In the genomic region with DNA sequence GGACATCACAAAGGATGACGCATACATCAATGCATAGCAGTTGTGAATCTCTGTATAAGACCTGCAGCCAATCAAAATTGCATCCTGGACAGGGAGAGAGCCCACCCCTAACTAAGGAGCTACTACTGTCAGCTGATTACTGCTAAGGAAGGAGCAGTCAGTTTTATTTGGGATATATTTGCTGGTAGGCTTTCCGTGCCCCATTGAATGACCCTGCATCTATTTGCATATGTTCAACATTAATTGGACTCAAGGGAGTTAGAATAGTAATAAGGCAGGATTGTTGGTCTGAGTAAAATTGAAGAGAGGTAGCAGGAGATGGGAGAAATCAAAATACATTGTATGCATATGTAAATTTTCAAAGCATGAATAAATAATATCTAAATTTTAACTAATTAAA, we compare ENCODE assay signal across 26 mouse cellular contexts.
DNase-seq lines count a peak whose midpoint lies in the region; ATAC-seq lines count a peak whose summit lies in the region.
"Had no signal": no experiment of that assay in that cellular context is flagged by ENCODE, and none has a peak within 500 bp of the region (broad histone marks: within the 10 kb centered on the region; RNA-seq: fewer than 3 reads in every experiment).

No protein-coding gene starts in this region.

- peak; percentile 70 for ATAC-seq in forebrain, embryonic 11.5 days (replicated peaks; ENCODE audit: low FRiP score)
- ATAC-seq in midbrain, embryonic 11.5 days (ENCODE audit: low FRiP score) = peak; percentile 82
- ATAC-seq in forebrain, embryonic 14.5 days = peak; percentile 68; the same call in 1 of the 2 replicates
- ATAC-seq in midbrain, embryonic 14.5 days (ENCODE audit: low FRiP score, low TSS enrichment) = peak; percentile 69

- DNase-seq in forebrain, embryonic 11.5 days (ENCODE audit: low spot score) = no peak
- no peak for DNase-seq in forebrain, embryonic 10.5 days (ENCODE audit: extremely low spot score, low spot score)
- no peak for DNase-seq in midbrain, embryonic 11.5 days (ENCODE audit: low spot score, missing footprints)
- DNase-seq in midbrain, embryonic 10.5 days (ENCODE audit: low spot score) = no peak
- DNase-seq in forebrain, embryonic 14.5 days (ENCODE audit: low spot score) = peak; percentile 42
- DNase-seq in midbrain, embryonic 14.5 days = peak; percentile 36
- DNase-seq in testis, postnatal 10 days (ENCODE audit: low spot score) = no peak
- no peak for DNase-seq in retina, embryonic 14.5 days (ENCODE audit: low spot score)
- DNase-seq: adrenal gland, adult 8-10 months; cerebellum, adult 8-10 months; cerebellum, postnatal 36 days; embryo, embryonic 11 days; heart, adult 2 months; kidney, adult 18-20 months; kidney, postnatal 36 days; thymus, adult 18-20 months; thymus, postnatal 25 days had no signal

- 70% methylated on average over 2 of the region's 2 CpGs for WGBS in forebrain, embryonic 11.5 days
- 92% methylated on average over 2 of the region's 2 CpGs for WGBS in forebrain, embryonic 10.5 days
- WGBS in midbrain, embryonic 11.5 days = 84% methylated on average over 2 of the region's 2 CpGs
- WGBS in midbrain, embryonic 10.5 days = 88% methylated on average over 2 of the region's 2 CpGs
- 55% methylated on average over 2 of the region's 2 CpGs for WGBS in forebrain, embryonic 14.5 days
- WGBS in midbrain, embryonic 14.5 days = 63% methylated on average over 2 of the region's 2 CpGs

- no peak overlapping the region for H3K4me3 ChIP-seq in forebrain, embryonic 11.5 days (ENCODE audit: low read depth, low read length)
- H3K4me3 ChIP-seq in forebrain, embryonic 10.5 days = no peak overlapping the region
- no peak overlapping the region for H3K4me3 ChIP-seq in midbrain, embryonic 11.5 days (ENCODE audit: low read depth, low read length)
- H3K4me3 ChIP-seq in midbrain, embryonic 10.5 days = no peak overlapping the region
- no peak overlapping the region for H3K4me3 ChIP-seq in forebrain, embryonic 14.5 days (ENCODE audit: low read depth, low read length)
- H3K4me3 ChIP-seq in midbrain, embryonic 14.5 days (replicated peaks; ENCODE audit: low read depth, low read length) = no peak overlapping the region
- H3K4me3 ChIP-seq: embryonic facial prominence, embryonic 12.5 days; heart, adult 2 months; heart, embryonic 12.5 days; kidney, embryonic 15.5 days; layer of hippocampus, adult 2 months; left cerebral cortex, adult 2 months; limb, embryonic 13.5 days; lung, embryonic 15.5 days had no signal

- H3K9ac ChIP-seq in forebrain, embryonic 11.5 days (ENCODE audit: low read length) = no peak overlapping the region
- no peak overlapping the region for H3K9ac ChIP-seq in midbrain, embryonic 11.5 days (ENCODE audit: low read length)
- no peak overlapping the region for H3K9ac ChIP-seq in forebrain, embryonic 14.5 days (ENCODE audit: low read length)
- H3K9ac ChIP-seq in midbrain, embryonic 14.5 days (replicated peaks; ENCODE audit: low read length) = no peak overlapping the region
- H3K9ac ChIP-seq: embryonic facial prominence, embryonic 12.5 days; heart, embryonic 12.5 days; kidney, embryonic 15.5 days; limb, embryonic 13.5 days; lung, embryonic 15.5 days had no signal

- no peaks in the 10 kb centered on the region for H3K27me3 ChIP-seq in forebrain, embryonic 11.5 days (ENCODE audit: control insufficient read depth, insufficient read depth, low read length)
- no peaks in the 10 kb centered on the region for H3K27me3 ChIP-seq in forebrain, embryonic 10.5 days (ENCODE audit: poor library complexity, severe bottlenecking)
- H3K27me3 ChIP-seq in midbrain, embryonic 11.5 days (ENCODE audit: control insufficient read depth, insufficient read depth, low read length) = no peaks in the 10 kb centered on the region
- H3K27me3 ChIP-seq in midbrain, embryonic 10.5 days (ENCODE audit: low read depth, poor library complexity, severe bottlenecking) = no peaks in the 10 kb centered on the region
- no peaks in the 10 kb centered on the region for H3K27me3 ChIP-seq in forebrain, embryonic 14.5 days (replicated peaks; ENCODE audit: control insufficient read depth, insufficient read depth, low read length)
- no peaks in the 10 kb centered on the region for H3K27me3 ChIP-seq in midbrain, embryonic 14.5 days (ENCODE audit: control insufficient read depth, insufficient read depth, low read length)
- H3K27me3 ChIP-seq: CH12.LX; embryonic facial prominence, embryonic 12.5 days; heart, embryonic 12.5 days; kidney, embryonic 15.5 days; limb, embryonic 13.5 days; lung, embryonic 15.5 days had no signal

- no peak overlapping the region for H3K27ac ChIP-seq in forebrain, embryonic 11.5 days (ENCODE audit: low read depth, low read length)
- no peak overlapping the region for H3K27ac ChIP-seq in forebrain, embryonic 10.5 days
- H3K27ac ChIP-seq in midbrain, embryonic 11.5 days (ENCODE audit: low read depth, low read length) = no peak overlapping the region
- H3K27ac ChIP-seq in midbrain, embryonic 10.5 days (replicated peaks) = no peak overlapping the region
- H3K27ac ChIP-seq in forebrain, embryonic 14.5 days (ENCODE audit: low read depth, low read length) = no peak overlapping the region
- no peak overlapping the region for H3K27ac ChIP-seq in midbrain, embryonic 14.5 days (replicated peaks; ENCODE audit: low read depth, low read length)
- H3K27ac ChIP-seq: embryonic facial prominence, embryonic 12.5 days; heart, adult 2 months; kidney, embryonic 15.5 days; layer of hippocampus, adult 2 months; left cerebral cortex, adult 2 months; limb, embryonic 13.5 days; lung, embryonic 15.5 days had no signal

- no peaks in the 10 kb centered on the region for H3K36me3 ChIP-seq in forebrain, embryonic 11.5 days (ENCODE audit: control insufficient read depth, insufficient read depth, low read length)
- no peaks in the 10 kb centered on the region for H3K36me3 ChIP-seq in forebrain, embryonic 10.5 days (replicated peaks)
- H3K36me3 ChIP-seq in midbrain, embryonic 11.5 days (ENCODE audit: control insufficient read depth, insufficient read depth, low read length) = no peaks in the 10 kb centered on the region
- H3K36me3 ChIP-seq in midbrain, embryonic 10.5 days = no peaks in the 10 kb centered on the region
- H3K36me3 ChIP-seq in forebrain, embryonic 14.5 days (ENCODE audit: control insufficient read depth, insufficient read depth, low read length) = no peaks in the 10 kb centered on the region
- no peaks in the 10 kb centered on the region for H3K36me3 ChIP-seq in midbrain, embryonic 14.5 days (ENCODE audit: control insufficient read depth, insufficient read depth, low read length)
- H3K36me3 ChIP-seq: embryonic facial prominence, embryonic 12.5 days; heart, embryonic 12.5 days; kidney, embryonic 15.5 days; limb, embryonic 13.5 days; lung, embryonic 15.5 days had no signal

- no peaks in the 10 kb centered on the region for H3K9me3 ChIP-seq in forebrain, embryonic 11.5 days (ENCODE audit: control insufficient read depth, low read length)
- no peaks in the 10 kb centered on the region for H3K9me3 ChIP-seq in forebrain, embryonic 10.5 days
- no peaks in the 10 kb centered on the region for H3K9me3 ChIP-seq in midbrain, embryonic 11.5 days (ENCODE audit: control insufficient read depth, low read length)
- H3K9me3 ChIP-seq in midbrain, embryonic 10.5 days (replicated peaks) = no peaks in the 10 kb centered on the region
- no peaks in the 10 kb centered on the region for H3K9me3 ChIP-seq in forebrain, embryonic 14.5 days (replicated peaks; ENCODE audit: control insufficient read depth, low read length)
- no peaks in the 10 kb centered on the region for H3K9me3 ChIP-seq in midbrain, embryonic 14.5 days (ENCODE audit: control insufficient read depth, low read length)
- H3K9me3 ChIP-seq: embryonic facial prominence, embryonic 12.5 days; kidney, embryonic 15.5 days; limb, embryonic 13.5 days; lung, embryonic 15.5 days had no signal

- no peaks in the 10 kb centered on the region for H3K4me1 ChIP-seq in forebrain, embryonic 11.5 days (replicated peaks; ENCODE audit: control insufficient read depth, insufficient read depth, low read length)
- H3K4me1 ChIP-seq in forebrain, embryonic 10.5 days = no peaks in the 10 kb centered on the region
- H3K4me1 ChIP-seq in midbrain, embryonic 11.5 days (ENCODE audit: control insufficient read depth, insufficient read depth, low read length) = no peaks in the 10 kb centered on the region
- peaks cover 3% of the 10 kb centered on the region; the same call in 1 of the 2 replicates for H3K4me1 ChIP-seq in midbrain, embryonic 10.5 days
- H3K4me1 ChIP-seq in forebrain, embryonic 14.5 days (ENCODE audit: control insufficient read depth, insufficient read depth, low read length) = no peaks in the 10 kb centered on the region
- no peaks in the 10 kb centered on the region for H3K4me1 ChIP-seq in midbrain, embryonic 14.5 days (ENCODE audit: control insufficient read depth, insufficient read depth, low read length)
- H3K4me1 ChIP-seq: embryonic facial prominence, embryonic 12.5 days; heart, embryonic 12.5 days; kidney, embryonic 15.5 days; limb, embryonic 13.5 days; lung, embryonic 15.5 days had no signal

- H3K4me2 ChIP-seq in forebrain, embryonic 11.5 days (ENCODE audit: low read depth, low read length, severe bottlenecking) = no peak overlapping the region
- no peak overlapping the region for H3K4me2 ChIP-seq in midbrain, embryonic 11.5 days
- no peak overlapping the region for H3K4me2 ChIP-seq in forebrain, embryonic 14.5 days (ENCODE audit: low read length)
- no peak overlapping the region for H3K4me2 ChIP-seq in midbrain, embryonic 14.5 days (ENCODE audit: low read length)
- H3K4me2 ChIP-seq: embryonic facial prominence, embryonic 12.5 days; heart, embryonic 12.5 days; kidney, embryonic 15.5 days; limb, embryonic 13.5 days; liver, embryonic 11.5 days; lung, embryonic 15.5 days had no signal

Comparison
In these comparisons a context has a peak if more than half of its experiments do, and no peak if none do; other contexts are left out.
1. DNase-seq: peak in forebrain, embryonic 14.5 days (single experiment) and midbrain, embryonic 14.5 days (single experiment); none in forebrain, embryonic 11.5 days (single experiment), forebrain, embryonic 10.5 days (single experiment), midbrain, embryonic 11.5 days (single experiment), midbrain, embryonic 10.5 days (single experiment), testis, postnatal 10 days (single experiment) and retina, embryonic 14.5 days (single experiment).
2. Peak in every context shown above with its lines, with median percentiles within 50 percentile points of each other: ATAC-seq.